Mouse (Mus musculus) macrophage (primary cell): ENCODE measurements around the gene Olfr19. TPM values are rescaled to one million over a fixed set of nuclear protein-coding genes. Genes with fewer than 3 reads are reported as not detected.
"Not testable (repeated sequence)": the region's sequence is repeated elsewhere in the genome, so short reads cannot be mapped to it uniquely, and the experiment has no call there.

ENCODE experiments used
- H3K27ac ChIP-seq: fragments of 350-480 bp; formaldehyde crosslinking; 2 replicates; pipeline ENCODE4 v1.9.0; 2021
- H3K36me3 ChIP-seq: fragments of 350-480 bp; formaldehyde crosslinking; 2 replicates; pipeline ENCODE4 v1.9.0; 2021; ENCODE audit errors: inconsistent target
- H3K4me3 ChIP-seq: fragments of 350-480 bp; formaldehyde crosslinking; 2 replicates; pipeline ENCODE4 v1.9.0; 2021; ENCODE audit errors: inconsistent target
- H3K79me2 ChIP-seq: fragments of 350-480 bp; formaldehyde crosslinking; 2 replicates; pipeline ENCODE4 v1.9.0; 2021; ENCODE audit errors: inconsistent target
- WGBS: methylation state at CpG from one replicate; pipeline ENCODE4 v1.1.7; 2026; ENCODE audit warnings: inconsistent platforms; ENCODE audit not compliant: missing documents; 5-methylcytosine and 5-hydroxymethylcytosine counted together
- polyA plus RNA-seq: library from polyadenylated mRNA; stranded (reverse); fragments of 250-400 nt; gene quantifications from 3 replicates; pipeline ENCODE4 v1.2.4, GENCODE M21; 2018; ENCODE audit warnings: inconsistent platforms
- total RNA-seq, 78 experiments: library from RNA; depleted of rRNA; stranded (reverse); fragments of 250-400 nt; gene quantifications; 1 replicate in 9 of 78; 2 replicates in 24 of 78; 3 replicates in 43 of 78; 4 replicates in 2 of 78; pipeline ENCODE4 v1.2.4; 2018; ENCODE audit warnings: inconsistent platforms in 56 of 78

Gene Olfr19
- not detected for total RNA-seq (2018; cell fraction: chromatin; rRNA removed)
- total RNA-seq (2018; cell fraction: cytosol; rRNA removed), result not detected
- total RNA-seq (2018; cell fraction: nucleus; rRNA removed), result not detected
- not detected in 3 replicates for polyA plus RNA-seq

GRCm38 (mm10) chr16:16676305-16676704, at the start of gene Olfr19:
Olfr19 (minus strand) TSS chr16:16676405.
- Histone ChIP-seq H3K27ac (no peak within 1 kb of the TSS), H3K4me3 (no peak within 1 kb of the TSS), H3K36me3 (no peaks in the 10 kb centered on the region), H3K79me2 (no peaks in the 10 kb centered on the region)
- WGBS, result 73% methylated on average over 2 of the region's 2 CpGs

DNA sequence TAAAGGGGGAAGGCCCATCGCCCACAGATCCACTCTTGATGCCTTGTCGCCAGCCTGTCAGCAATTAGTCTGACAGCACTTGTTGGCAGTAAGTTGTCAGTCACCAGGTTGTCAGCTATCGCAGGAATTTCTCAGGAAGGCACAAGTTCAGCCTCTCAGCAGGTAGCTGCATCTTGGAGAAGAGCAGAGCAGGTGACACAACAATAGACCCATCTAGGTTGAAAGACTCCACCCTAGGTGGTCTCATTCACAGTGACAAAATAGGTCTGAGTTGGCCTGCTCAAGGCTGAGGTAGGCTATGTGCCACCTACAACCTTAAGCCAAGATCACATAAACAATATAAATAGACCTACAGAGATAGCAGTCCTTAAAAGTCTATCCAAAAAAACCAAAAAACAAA, 8.8 kb upstream of the Olfr19 start:
- H3K4me3 ChIP-seq, result no peak overlapping the region
- no peaks in the 10 kb centered on the region for H3K79me2 ChIP-seq
- no peak overlapping the region for H3K27ac ChIP-seq
- WGBS, result 81% methylated on average over 3 of the region's 3 CpGs
- no peaks in the 10 kb centered on the region for H3K36me3 ChIP-seq

DNA sequence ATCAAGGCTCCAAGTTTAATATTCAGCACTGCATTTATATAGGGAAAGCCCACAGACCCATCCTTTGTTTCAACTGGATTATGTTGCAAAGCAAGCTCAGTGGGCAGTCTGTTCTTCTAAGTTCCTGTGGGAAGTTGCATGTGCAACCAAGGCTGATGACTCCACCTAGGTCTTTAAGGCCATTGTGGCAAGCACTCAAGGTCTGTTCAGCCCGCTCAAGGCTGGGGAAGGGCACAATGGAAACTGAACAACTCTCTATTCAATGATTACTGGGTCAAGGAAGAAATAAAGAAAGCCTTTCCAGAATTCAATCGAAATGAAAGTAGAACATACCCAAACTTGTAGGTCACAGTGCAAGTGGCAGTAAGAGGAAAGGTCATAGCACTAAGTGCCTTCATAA, 7.8 kb upstream of the Olfr19 start:
- WGBS, result 87% methylated on average over 2 of the region's 2 CpGs
- H3K27ac ChIP-seq, result no peak overlapping the region
- no peaks in the 10 kb centered on the region for H3K79me2 ChIP-seq
- H3K4me3 ChIP-seq, result no peak overlapping the region
- no peaks in the 10 kb centered on the region for H3K36me3 ChIP-seq

GRCm38 (mm10) chr16:16664994-16665393, 11.2 kb downstream of the Olfr19 start:
- H3K27ac ChIP-seq, result no peak overlapping the region
- no peaks in the 10 kb centered on the region for H3K79me2 ChIP-seq
- WGBS, result 85% methylated on average over 4 of the region's 4 CpGs
- H3K4me3 ChIP-seq, result no peak overlapping the region
- H3K36me3 ChIP-seq, result no peaks in the 10 kb centered on the region

DNA sequence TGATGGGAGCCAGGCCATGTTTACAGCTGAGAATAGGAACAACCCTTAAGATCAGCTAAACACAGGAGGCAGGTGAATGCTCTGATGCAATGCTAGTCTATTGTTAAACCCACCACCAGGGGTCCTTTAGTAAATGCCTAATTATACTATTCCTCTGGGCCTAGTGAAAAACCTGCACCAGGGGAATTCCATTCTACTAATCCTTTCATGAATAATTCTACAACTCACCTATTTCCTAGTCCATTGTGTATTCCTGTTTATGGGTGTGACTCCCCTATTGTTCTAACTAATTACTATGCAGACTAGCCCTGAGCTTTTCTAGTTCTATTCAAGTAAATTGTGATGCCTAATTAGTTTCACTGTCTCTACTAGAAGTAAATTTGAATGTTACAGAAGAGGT, 11.7 kb downstream of the Olfr19 start:
- not testable (repeated sequence) for H3K36me3 ChIP-seq, H3K4me3 ChIP-seq, H3K27ac ChIP-seq, H3K79me2 ChIP-seq

- Histone ChIP-seq H3K4me3 (no peak overlapping the region), H3K36me3 (no peaks in the 10 kb centered on the region), H3K27ac (no peak overlapping the region), H3K79me2 (no peaks in the 10 kb centered on the region)
- WGBS, result 7% methylated on average over 1 of the region's 1 CpGs
Measured at GRCm38 (mm10) chr16:16645148-16645547, 31.1 kb downstream of the Olfr19 start.

GRCm38 (mm10) chr16:16633730-16634129, 42.5 kb downstream of the Olfr19 start:
- Histone ChIP-seq H3K27ac (no peak overlapping the region), H3K4me3 (no peak overlapping the region), H3K36me3 (no peaks in the 10 kb centered on the region), H3K79me2 (no peaks in the 10 kb centered on the region)

Other genes with a start within 250 kb of the Olfr19 start
- gene Fgd4, start 75.9 kb downstream of the Olfr19 start, polyA plus RNA-seq, result 41.3 to 60.1 TPM (median 48.0 TPM) in 3 replicates
- gene Spag6l, start 153.1 kb upstream of the Olfr19 start, polyA plus RNA-seq, result not detected in 3 replicates
- not detected in 3 replicates for gene Igll1, start 187.6 kb upstream of the Olfr19 start, polyA plus RNA-seq
- gene Top3b, start 194.3 kb upstream of the Olfr19 start, polyA plus RNA-seq, result 25.7 to 30.9 TPM (median 29.6 TPM) in 3 replicates
- gene Vpreb1, start 194.4 kb upstream of the Olfr19 start, polyA plus RNA-seq, result 0.70 to 0.97 TPM in 2 of 3 replicates, not detected in the other
- 6.8 to 15.8 TPM (median 9.9 TPM) in 3 replicates for gene Ppm1f, start 220.1 kb upstream of the Olfr19 start, polyA plus RNA-seq